Mouse (Mus musculus) embryonic facial prominence, embryonic 10.5 days (tissue): ENCODE data around the gene Sp110. TPM values are rescaled to one million over a fixed set of nuclear protein-coding genes. Genes with fewer than 3 reads are reported as not detected.

ENCODE experiments used
- polyA plus RNA-seq: library from polyadenylated mRNA; unstranded; fragments of >200 nt; fragmentation: Nextera tagmentation; extraction: Ambion mirVana; gene quantifications from 2 replicates; pipeline ENCODE4 v1.2.1, GENCODE M21; 2016

Sp110 gene
- polyA plus RNA-seq, 1 experiment from 2014 or later, result 0.69 TPM

Other genes with a start within 250 kb of the Sp110 start
- not detected in 2 replicates for gene G530012D18Rik, start 23.1 kb downstream of the Sp110 start, polyA plus RNA-seq
- 0.55 and 0.79 TPM in 2 replicates for gene Sp140, start 1.6 kb upstream of the Sp110 start, polyA plus RNA-seq
- gene Sp100, start 51.2 kb upstream of the Sp110 start, polyA plus RNA-seq, result 0.26 and 0.34 TPM in 2 replicates
- gene A630001G21Rik, start 179.8 kb upstream of the Sp110 start, polyA plus RNA-seq, result 0.59 and 0.92 TPM in 2 replicates
- 33.6 and 34.2 TPM in 2 replicates for gene Cab39, start 194.6 kb upstream of the Sp110 start, polyA plus RNA-seq